Mouse (Mus musculus): ENCODE measurements around the gene Abcc3. TPM values are rescaled to one million over a fixed set of nuclear protein-coding genes. Genes with fewer than 3 reads are reported as not detected.

Gene Abcc3
- polyA plus RNA-seq (2012; ENCODE audit: low replicate concordance) = 2.4 and 6.9 TPM in 2 replicates

GRCm38 (mm10) chr11:94392672-94393109 lies at the start of gene Abcc3:
TSS of gene Abcc3 (minus strand) at chr11:94392997.

GRCm38 (mm10) chr11:94327693-94328643 lies 64.8 kb downstream of the Abcc3 start, which contains the start of gene Ankrd40:
TSS of gene Ankrd40 (plus strand) at chr11:94328001.

GRCm38 (mm10) chr11:94321931-94322400 lies 70.8 kb downstream of the Abcc3 start, which contains the start of gene Luc7l3:
TSS of gene Luc7l3 (minus strand) at chr11:94321988.

Other genes starting within 250 kb of the Abcc3 start
- 12.1 and 24.4 TPM in 2 replicates for gene Tob1, start 181.5 kb downstream of the Abcc3 start, polyA plus RNA-seq (2012; ENCODE audit: low replicate concordance)
- gene Wfikkn2, start 147.0 kb downstream of the Abcc3 start, polyA plus RNA-seq (2012; ENCODE audit: low replicate concordance) = 0.14 and 0.46 TPM in 2 replicates
- gene Gm21885, start 111.1 kb downstream of the Abcc3 start, polyA plus RNA-seq (2012; ENCODE audit: low replicate concordance) = not detected in 2 replicates
- 6.1 and 22.5 TPM in 2 replicates for gene Luc7l3, start 71.0 kb downstream of the Abcc3 start, polyA plus RNA-seq (2012; ENCODE audit: low replicate concordance)
- gene Ankrd40, start 65.0 kb downstream of the Abcc3 start, polyA plus RNA-seq (2012; ENCODE audit: low replicate concordance) = 36.3 and 54.4 TPM in 2 replicates
- gene Cacna1g, start 81.2 kb upstream of the Abcc3 start, polyA plus RNA-seq (2012; ENCODE audit: low replicate concordance) = 10.0 and 13.3 TPM in 2 replicates
- gene Spata20, start 93.2 kb upstream of the Abcc3 start, polyA plus RNA-seq (2012; ENCODE audit: low replicate concordance) = not detected in 2 replicates
- not detected in 2 replicates for gene Epn3, start 107.0 kb upstream of the Abcc3 start, polyA plus RNA-seq (2012; ENCODE audit: low replicate concordance)
- not detected in 2 replicates for gene Mycbpap, start 128.7 kb upstream of the Abcc3 start, polyA plus RNA-seq (2012; ENCODE audit: low replicate concordance)
- 0.38 and 0.81 TPM in 2 replicates for gene Rsad1, start 156.3 kb upstream of the Abcc3 start, polyA plus RNA-seq (2012; ENCODE audit: low replicate concordance)
- gene Chad, start 172.1 kb upstream of the Abcc3 start, polyA plus RNA-seq (2012; ENCODE audit: low replicate concordance) = 0.27 TPM in 1 of 2 replicates, not detected in the other
- gene Acsf2, start 208.9 kb upstream of the Abcc3 start, polyA plus RNA-seq (2012; ENCODE audit: low replicate concordance) = 52.4 and 61.1 TPM in 2 replicates
- gene Lrrc59, start 236.8 kb upstream of the Abcc3 start, polyA plus RNA-seq (2012; ENCODE audit: low replicate concordance) = 108 and 211 TPM in 2 replicates

Measured in leukemia stem cell, adult 10-12 weeks (primary cell).